Mouse (Mus musculus): ENCODE measurements around the gene AI661453. TPM values are rescaled to one million over a fixed set of nuclear protein-coding genes. Genes with fewer than 3 reads are reported as not detected.

The AI661453 gene
- total and polyA plus RNA-seq, 3 experiments: not detected

- Histone ChIP-seq H3K4me3 (ENCODE audit: control insufficient read depth in 1 of 2, insufficient read depth in 1 of 2, low read depth in 2 of 2, low read length in 2 of 2) (peak overlapping the region; percentile 17 to 31), H3K4me1 (ENCODE audit: control insufficient read depth in 1 of 2, insufficient read depth in 2 of 2, low read length in 2 of 2) (peaks cover 0 to 25% of the 10 kb centered on the region in 2 experiments; a peak in 3 of 4 replicates), H3K27ac (ENCODE audit: control insufficient read depth, low read depth, low read length) (peak overlapping the region; percentile 67), H3K27me3 (ENCODE audit: control insufficient read depth in 1 of 2, insufficient read depth in 2 of 2, low read length in 2 of 2) (no peaks in the 10 kb centered on the region), H3K36me3 (ENCODE audit: control insufficient read depth in 1 of 2, insufficient read depth in 2 of 2, low read length in 2 of 2) (peaks cover 0 to 7% of the 10 kb centered on the region in 2 experiments; a peak in 2 of 4 replicates), H3K9me3 (replicated peaks; ENCODE audit: insufficient read depth, low read length) (no peaks in the 10 kb centered on the region), H3K9ac (ENCODE audit: control insufficient read depth, low read depth, low read length, poor library complexity, severe bottlenecking) (peak overlapping the region; percentile 49), H3K79me2 (ENCODE audit: control insufficient read depth, insufficient read depth, low read length, poor library complexity) (no peaks in the 10 kb centered on the region)
- DNase-seq (ENCODE audit: low read depth, low spot score): peak; percentile 75
- TF ChIP-seq USF2 (IDR thresholded peaks at IDR 0.05; ENCODE audit: borderline replicate concordance in 1 of 2, insufficient read depth in 1 of 2, low read depth in 1 of 2, low read length in 2 of 2) (no peak), POLR2A (IDR thresholded peaks at IDR 0.05; ENCODE audit: control insufficient read depth in 1 of 2, insufficient read depth in 1 of 2, low read depth in 1 of 2, low read length in 2 of 2, poor library complexity in 1 of 2) (0 out of 4 replicates have a peak, but pooled peaks of 1 of the 2 experiments have one; percentile 14), CTCF (IDR thresholded peaks at IDR 0.05 in 2 of 3, conservative IDR thresholded peaks at IDR 0.05 in 1 of 3; ENCODE audit: control insufficient read depth in 1 of 3, insufficient read depth in 1 of 3, low read depth in 2 of 3, low read length in 3 of 3, poor library complexity in 1 of 3, severe bottlenecking in 1 of 3) (no peak), MXI1 (IDR thresholded peaks at IDR 0.05; ENCODE audit: low read depth, low read length) (peak; percentile 68), MAZ (IDR thresholded peaks at IDR 0.05; ENCODE audit: low read depth, low read length) (peak; percentile 80), SIN3A (IDR thresholded peaks at IDR 0.05; ENCODE audit: low read length) (peak; percentile 82), KAT2A (conservative IDR thresholded peaks at IDR 0.05; ENCODE audit: low read depth, low read length) (no peak), GATA1 (IDR thresholded peaks at IDR 0.05; ENCODE audit: low read depth, low read length) (no peak), SMC3 (IDR thresholded peaks at IDR 0.05; ENCODE audit: low read depth, low read length) (no peak), ELF1 (IDR thresholded peaks at IDR 0.05; ENCODE audit: low read depth, low read length) (peak; percentile 24; the same call in 1 of the 2 replicates), NRF1 (IDR thresholded peaks at IDR 0.05; ENCODE audit: insufficient read depth, low read depth, low read length, poor library complexity, severe bottlenecking) (no peak), TCF12 (IDR thresholded peaks at IDR 0.05; ENCODE audit: low read depth, low read length) (0 out of 2 replicates have a peak, but pooled peaks have one; percentile 20)
Observed at GRCm38 (mm10) chr17:47484241-47484921, 48.0 kb downstream of the AI661453 start.

GRCm38 (mm10) chr17:47484993-47485392, 48.6 kb downstream of the AI661453 start:
- TF ChIP-seq ZNF384 (IDR thresholded peaks at IDR 0.05; ENCODE audit: low read depth, low read length): peak; percentile 52; the same call in 1 of the 2 replicates
- no peak for TF ChIP-seq POLR2A (IDR thresholded peaks at IDR 0.05; ENCODE audit: control insufficient read depth in 1 of 2, insufficient read depth in 1 of 2, low read depth in 1 of 2, low read length in 2 of 2, poor library complexity in 1 of 2)
- peak; percentile 61 for DNase-seq (ENCODE audit: low read depth, low spot score)
- H3K9ac ChIP-seq (ENCODE audit: control insufficient read depth, low read depth, low read length, poor library complexity, severe bottlenecking): peak overlapping the region; percentile 49
- H3K27ac ChIP-seq (ENCODE audit: control insufficient read depth, low read depth, low read length): peak overlapping the region; percentile 67
- H3K36me3 ChIP-seq (ENCODE audit: control insufficient read depth in 1 of 2, insufficient read depth in 2 of 2, low read length in 2 of 2): peaks cover 0 to 7% of the 10 kb centered on the region in 2 experiments; a peak in 2 of 4 replicates
- peak overlapping the region; percentile 17 to 31 for H3K4me3 ChIP-seq (ENCODE audit: control insufficient read depth in 1 of 2, insufficient read depth in 1 of 2, low read depth in 2 of 2, low read length in 2 of 2)
- no peaks in the 10 kb centered on the region for H3K79me2 ChIP-seq (ENCODE audit: control insufficient read depth, insufficient read depth, low read length, poor library complexity)
- peaks cover 0 to 25% of the 10 kb centered on the region in 2 experiments; a peak in 3 of 4 replicates for H3K4me1 ChIP-seq (ENCODE audit: control insufficient read depth in 1 of 2, insufficient read depth in 2 of 2, low read length in 2 of 2)
- no peaks in the 10 kb centered on the region for H3K27me3 ChIP-seq (ENCODE audit: control insufficient read depth in 1 of 2, insufficient read depth in 2 of 2, low read length in 2 of 2)
- no peaks in the 10 kb centered on the region for H3K9me3 ChIP-seq (replicated peaks; ENCODE audit: insufficient read depth, low read length)
